Mouse (Mus musculus): ENCODE data around the gene Flg2.

GRCm38 (mm10) chr3:93196978-93197377 lies at the start of gene Flg2:
- no peak for TF ChIP-seq CTCF (IDR thresholded peaks at IDR 0.05 in 2 of 3, conservative IDR thresholded peaks at IDR 0.05 in 1 of 3; ENCODE audit: control insufficient read depth in 1 of 3, insufficient read depth in 1 of 3, low read depth in 2 of 3, low read length in 3 of 3, poor library complexity in 1 of 3, severe bottlenecking in 1 of 3)
- no peak for TF ChIP-seq POLR2A (IDR thresholded peaks at IDR 0.05; ENCODE audit: control insufficient read depth in 1 of 2, insufficient read depth in 1 of 2, low read depth in 1 of 2, low read length in 2 of 2, poor library complexity in 1 of 2)
- no peak for TF ChIP-seq JUND (IDR thresholded peaks at IDR 0.05; ENCODE audit: low read depth, low read length)
- TF ChIP-seq ZC3H11A (IDR thresholded peaks at IDR 0.05; ENCODE audit: low read depth, low read length) = no peak
- no peak for TF ChIP-seq ZKSCAN1 (IDR thresholded peaks at IDR 0.05; ENCODE audit: low read depth, low read length)
- no peak for TF ChIP-seq SIN3A (IDR thresholded peaks at IDR 0.05; ENCODE audit: low read length)
- TF ChIP-seq TAL1 (IDR thresholded peaks at IDR 0.05; ENCODE audit: low read length) = no peak
